Mouse (Mus musculus): ENCODE measurements around the gene Sarnp. TPM values are rescaled to one million over a fixed set of nuclear protein-coding genes. Genes with fewer than 3 reads are reported as not detected.

The Sarnp gene
- polyA plus RNA-seq, 1 experiment from 2014 or later, result 235 TPM

DNA sequence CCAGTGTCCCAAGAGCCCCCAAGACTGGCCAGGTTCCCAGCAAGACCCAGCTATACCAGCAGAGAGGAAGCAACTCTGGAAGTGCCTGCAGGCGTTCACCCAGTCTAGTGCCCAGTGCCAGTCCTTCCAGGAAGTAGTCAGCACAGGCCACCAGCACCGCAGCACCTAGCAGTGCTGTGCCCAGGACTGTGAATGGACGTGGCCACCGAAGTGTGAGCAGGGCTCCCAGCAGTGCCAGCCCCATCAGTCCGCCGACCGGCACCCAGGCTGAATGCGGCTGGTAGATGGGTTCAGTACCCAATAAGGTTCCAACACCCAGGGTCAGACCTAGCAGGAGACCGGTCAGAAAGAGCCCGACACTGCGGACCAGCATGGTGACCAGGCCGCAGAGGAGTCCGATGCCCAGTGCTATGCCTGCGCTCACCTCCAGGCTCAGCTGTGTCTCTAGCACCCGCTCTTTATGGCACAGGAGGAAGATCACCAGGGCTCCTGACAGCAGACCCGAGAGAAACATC is 15.1 kb upstream of the Sarnp start:
- Histone ChIP-seq H3K4me3 (no peak overlapping the region), H3K27me3 (replicated peaks) (no peaks in the 10 kb centered on the region), H3K27ac (no peak overlapping the region), H3K36me3 (peaks cover 21% of the 10 kb centered on the region; the same call in 1 of the 2 replicates), H3K4me2 (replicated peaks) (peak overlapping the region; percentile 3; the same call in 1 of the 2 replicates), H3K4me1 (peaks cover 27% of the 10 kb centered on the region), H3K9ac (0 out of 2 replicates have a peak overlapping the region, but pooled peaks have one; percentile 29), H3K9me3 (no peaks in the 10 kb centered on the region)
- ATAC-seq (ENCODE audit: low FRiP score, low read depth), result no peak
- WGBS, result 86% methylated on average over 16 of the region's 16 CpGs

DNA sequence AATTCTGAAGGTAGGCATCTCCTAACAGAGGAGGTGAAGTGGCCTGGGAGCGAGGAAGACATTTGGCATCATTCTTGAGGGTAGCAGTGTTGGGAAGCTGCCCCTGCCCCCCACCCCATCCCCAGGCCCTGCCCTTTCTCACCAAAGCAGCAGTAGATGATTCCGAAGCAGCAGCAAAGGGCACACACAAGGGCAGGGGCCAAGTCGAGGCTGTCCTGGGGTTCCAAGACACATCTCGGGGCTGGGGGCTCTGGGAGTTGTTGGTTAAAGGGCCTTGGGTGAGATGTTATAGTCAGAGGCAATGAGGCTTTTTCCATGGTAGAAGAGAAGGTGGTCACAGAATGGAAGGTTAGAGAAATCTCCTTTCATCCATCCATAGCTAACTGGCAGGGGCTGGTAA is 14.2 kb upstream of the Sarnp start:
- H3K9me3 ChIP-seq, result no peaks in the 10 kb centered on the region
- peaks cover 21% of the 10 kb centered on the region; the same call in 1 of the 2 replicates for H3K36me3 ChIP-seq
- peaks cover 36% of the 10 kb centered on the region for H3K4me1 ChIP-seq
- no peak for ATAC-seq (ENCODE audit: low FRiP score, low read depth)
- whole genome bisulfite sequencing, result 67% methylated on average over 4 of the region's 4 CpGs
- H3K4me2 ChIP-seq (replicated peaks), result peak overlapping the region; percentile 78
- H3K27ac ChIP-seq, result no peak overlapping the region
- H3K9ac ChIP-seq, result peak overlapping the region; percentile 78
- H3K27me3 ChIP-seq (replicated peaks), result no peaks in the 10 kb centered on the region
- H3K4me3 ChIP-seq, result peak overlapping the region; percentile 82; the same call in 1 of the 2 replicates

DNA sequence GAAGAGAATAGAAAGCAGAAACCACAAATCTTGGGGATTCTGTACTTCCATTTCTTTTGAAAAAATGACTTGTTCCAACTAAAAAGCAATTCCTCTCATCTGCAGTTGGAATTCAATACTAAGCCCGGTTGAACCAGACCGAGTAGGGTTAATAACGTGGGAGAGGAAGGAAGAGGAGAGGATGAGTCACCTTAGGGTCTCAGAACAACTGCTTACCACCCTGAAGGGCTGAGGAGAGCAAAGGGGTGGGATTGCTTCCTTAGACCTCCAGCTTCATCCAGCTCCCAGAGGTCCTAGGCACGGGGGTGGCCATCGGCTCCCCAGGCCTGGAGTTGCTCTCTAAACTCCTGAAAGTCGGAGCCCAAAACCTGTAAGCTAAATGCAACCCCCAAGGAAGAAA is 13.8 kb upstream of the Sarnp start:
- no peak overlapping the region; the same call in 1 of the 2 replicates for H3K27ac ChIP-seq
- peak overlapping the region; percentile 78 for H3K9ac ChIP-seq
- H3K4me1 ChIP-seq, result peaks cover 40% of the 10 kb centered on the region

DNA sequence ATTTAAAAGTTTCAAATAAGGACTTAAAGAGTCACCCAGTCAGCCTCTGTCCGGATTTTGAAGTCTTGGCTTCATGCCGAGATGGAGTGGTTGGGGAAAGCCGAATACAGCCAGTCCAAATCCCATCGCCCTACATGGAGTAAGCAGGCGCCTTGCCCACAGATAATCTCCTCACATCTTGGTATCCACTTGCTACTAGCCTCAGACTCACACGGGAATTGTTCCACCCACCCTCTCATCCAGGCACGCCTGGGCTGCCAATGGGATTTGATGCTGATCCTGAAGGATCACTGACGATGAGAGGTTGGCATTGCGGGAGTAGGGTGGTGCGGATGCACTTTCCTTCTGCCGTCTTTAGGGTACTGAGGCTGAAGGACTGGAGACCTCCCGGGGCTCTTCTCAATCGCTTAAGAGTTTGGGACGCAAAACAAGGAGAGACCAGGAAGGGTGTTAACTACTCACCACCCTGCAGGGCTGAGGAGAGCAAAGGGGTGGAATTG is 13.3 kb upstream of the Sarnp start, which contains the start of gene Dnajc14:
Gene Dnajc14 (plus strand): TSS at position 292 of the 500 bp plus-strand sequence.
- under 1% methylated on average over 14 of the region's 14 CpGs for WGBS

More for the DNA sequence above, 13.8 kb upstream of the Sarnp start:
- ATAC-seq (ENCODE audit: low FRiP score, low read depth), result no peak
- H3K4me2 ChIP-seq (replicated peaks), result peak overlapping the region; percentile 78
- 20% methylated on average over 6 of the region's 6 CpGs for WGBS
- H3K27me3 ChIP-seq (replicated peaks), result no peaks in the 10 kb centered on the region
- peaks cover 24% of the 10 kb centered on the region for H3K36me3 ChIP-seq
- peak overlapping the region; percentile 82 for H3K4me3 ChIP-seq
- H3K9me3 ChIP-seq, result no peaks in the 10 kb centered on the region

DNA sequence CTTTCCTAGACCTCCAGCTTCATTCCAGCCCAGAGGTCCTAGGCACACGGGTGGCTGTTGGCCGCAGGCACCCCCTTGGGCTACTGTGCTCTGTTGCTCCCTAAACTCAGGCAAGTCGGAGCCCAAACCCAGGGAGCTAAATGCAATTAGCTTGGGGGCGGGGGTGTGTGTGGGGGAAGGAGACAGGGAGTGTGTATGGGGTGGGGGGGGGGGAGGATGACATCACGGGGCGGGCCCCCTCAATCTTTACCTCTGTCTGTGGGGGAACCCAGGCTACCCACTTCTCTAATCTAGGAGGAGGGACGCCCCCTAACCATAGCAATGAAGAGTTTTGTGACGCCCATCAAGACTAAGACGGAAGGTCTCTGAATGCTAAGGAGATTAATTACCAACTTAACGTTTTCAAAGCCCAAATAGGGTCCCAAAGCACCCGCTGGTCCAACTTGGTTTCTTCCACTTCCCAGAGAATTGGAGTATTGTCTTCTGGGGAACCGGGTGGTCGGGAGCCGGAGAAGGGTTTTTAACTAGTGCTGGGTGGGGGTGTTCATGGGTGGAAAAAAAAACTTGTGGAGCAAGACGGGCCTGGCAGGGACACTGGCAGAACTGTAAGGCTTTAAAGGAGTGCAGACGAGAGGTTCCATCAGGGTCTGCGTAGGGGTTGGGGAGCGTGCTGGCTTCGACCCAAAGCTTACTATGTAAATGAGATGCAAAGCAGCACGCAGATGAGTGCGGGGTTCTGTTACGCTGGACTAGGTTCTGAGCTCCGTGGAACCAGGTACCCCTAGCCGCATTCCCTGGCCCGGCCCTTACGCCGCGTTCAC is 12.7 kb upstream of the Sarnp start, which contains the start of gene Tmem198b:
Gene Tmem198b (minus strand): TSS at position 100 of the 821 bp plus-strand sequence.
- peaks cover 33% of the 10 kb centered on the region for H3K36me3 ChIP-seq
- H3K27ac ChIP-seq, result peak within 1 kb of the TSS; percentile 95
- peak; percentile 72 for ATAC-seq (ENCODE audit: low FRiP score, low read depth)
- H3K4me2 ChIP-seq (replicated peaks), result peak within 1 kb of the TSS; percentile 78
- H3K9me3 ChIP-seq, result no peaks in the 10 kb centered on the region
- H3K4me1 ChIP-seq, result peaks cover 51% of the 10 kb centered on the region
- no peaks in the 10 kb centered on the region for H3K27me3 ChIP-seq (replicated peaks)
- H3K9ac ChIP-seq, result peak within 1 kb of the TSS; percentile 78
- H3K4me3 ChIP-seq, result peak within 1 kb of the TSS; percentile 82
- under 1% methylated on average over 27 of the region's 28 CpGs for WGBS

More for the DNA sequence above, 13.3 kb upstream of the Sarnp start, which contains the start of gene Dnajc14:
- ATAC-seq (ENCODE audit: low FRiP score, low read depth), result peak; percentile 3; the same call in 1 of the 2 replicates
- H3K36me3 ChIP-seq, result peaks cover 29% of the 10 kb centered on the region
- peak within 1 kb of the TSS; percentile 78 for H3K4me2 ChIP-seq (replicated peaks)
- peak within 1 kb of the TSS; percentile 95 for H3K27ac ChIP-seq
- no peaks in the 10 kb centered on the region for H3K27me3 ChIP-seq (replicated peaks)
- peak within 1 kb of the TSS; percentile 78 for H3K9ac ChIP-seq
- peaks cover 45% of the 10 kb centered on the region for H3K4me1 ChIP-seq
- H3K9me3 ChIP-seq, result no peaks in the 10 kb centered on the region
- H3K4me3 ChIP-seq, result peak within 1 kb of the TSS; percentile 82

- Histone ChIP-seq H3K9me3 (no peaks in the 10 kb centered on the region), H3K4me3 (peak overlapping the region; percentile 82), H3K27me3 (replicated peaks) (no peaks in the 10 kb centered on the region), H3K9ac (peak overlapping the region; percentile 78), H3K4me2 (replicated peaks) (peak overlapping the region; percentile 78), H3K4me1 (peaks cover 53% of the 10 kb centered on the region), H3K27ac (peak overlapping the region; percentile 95), H3K36me3 (peaks cover 30% of the 10 kb centered on the region)
- ATAC-seq (ENCODE audit: low FRiP score, low read depth), result peak; percentile 93
- WGBS, result under 1% methylated on average over 66 of the region's 70 CpGs
Observed at GRCm38 (mm10) chr10:128805092-128806000, 11.8 kb upstream of the Sarnp start.

DNA sequence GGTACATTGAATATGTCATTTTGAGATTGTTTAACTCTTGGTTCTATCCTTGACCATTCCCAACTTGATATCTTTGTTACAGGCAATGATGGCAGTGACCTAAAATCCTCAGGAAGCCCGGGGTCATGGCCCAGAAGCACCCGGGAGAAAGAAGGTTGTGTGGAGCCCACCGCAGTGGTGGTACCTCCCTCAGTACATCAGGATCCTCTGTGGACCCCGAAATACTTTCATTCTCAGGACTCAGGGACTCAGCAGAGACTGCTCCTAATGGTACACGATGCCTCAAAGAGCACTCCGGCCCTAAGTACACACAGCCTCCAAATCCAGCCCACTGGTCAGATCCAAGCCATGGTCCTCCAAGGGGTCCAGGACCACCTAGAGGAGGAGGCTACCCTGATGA is 11.0 kb upstream of the Sarnp start:
- 67% methylated on average over 6 of the region's 6 CpGs for WGBS
- Histone ChIP-seq H3K27ac (no peak overlapping the region), H3K36me3 (peaks cover 25% of the 10 kb centered on the region), H3K27me3 (replicated peaks) (no peaks in the 10 kb centered on the region), H3K9me3 (no peaks in the 10 kb centered on the region), H3K4me2 (replicated peaks) (peak overlapping the region; percentile 78), H3K4me1 (peaks cover 53% of the 10 kb centered on the region), H3K4me3 (peak overlapping the region; percentile 82), H3K9ac (peak overlapping the region; percentile 78)
- no peak for ATAC-seq (ENCODE audit: low FRiP score, low read depth)

GRCm38 (mm10) chr10:128807018-128807417 is 10.1 kb upstream of the Sarnp start:
- H3K9ac ChIP-seq, result peak overlapping the region; percentile 78; the same call in 1 of the 2 replicates
- ATAC-seq (ENCODE audit: low FRiP score, low read depth), result no peak
- H3K4me3 ChIP-seq, result peak overlapping the region; percentile 13
- peak overlapping the region; percentile 78 for H3K4me2 ChIP-seq (replicated peaks)
- H3K9me3 ChIP-seq, result no peaks in the 10 kb centered on the region
- no peak overlapping the region for H3K27ac ChIP-seq
- peaks cover 53% of the 10 kb centered on the region for H3K4me1 ChIP-seq
- no peaks in the 10 kb centered on the region for H3K27me3 ChIP-seq (replicated peaks)
- 91% methylated on average over 8 of the region's 8 CpGs for WGBS
- H3K36me3 ChIP-seq, result peaks cover 20% of the 10 kb centered on the region

GRCm38 (mm10) chr10:128820217-128820616 is 3.1 kb downstream of the Sarnp start:
- 93% methylated on average over 4 of the region's 4 CpGs for WGBS
- H3K27ac ChIP-seq, result no peak overlapping the region
- peaks cover 43% of the 10 kb centered on the region for H3K36me3 ChIP-seq
- H3K9ac ChIP-seq, result no peak overlapping the region
- no peaks in the 10 kb centered on the region for H3K9me3 ChIP-seq
- ATAC-seq (ENCODE audit: low FRiP score, low read depth), result no peak
- no peak overlapping the region for H3K4me3 ChIP-seq
- H3K4me1 ChIP-seq, result peaks cover 17% of the 10 kb centered on the region
- no peaks in the 10 kb centered on the region for H3K27me3 ChIP-seq (replicated peaks)
- H3K4me2 ChIP-seq (replicated peaks), result no peak overlapping the region

DNA sequence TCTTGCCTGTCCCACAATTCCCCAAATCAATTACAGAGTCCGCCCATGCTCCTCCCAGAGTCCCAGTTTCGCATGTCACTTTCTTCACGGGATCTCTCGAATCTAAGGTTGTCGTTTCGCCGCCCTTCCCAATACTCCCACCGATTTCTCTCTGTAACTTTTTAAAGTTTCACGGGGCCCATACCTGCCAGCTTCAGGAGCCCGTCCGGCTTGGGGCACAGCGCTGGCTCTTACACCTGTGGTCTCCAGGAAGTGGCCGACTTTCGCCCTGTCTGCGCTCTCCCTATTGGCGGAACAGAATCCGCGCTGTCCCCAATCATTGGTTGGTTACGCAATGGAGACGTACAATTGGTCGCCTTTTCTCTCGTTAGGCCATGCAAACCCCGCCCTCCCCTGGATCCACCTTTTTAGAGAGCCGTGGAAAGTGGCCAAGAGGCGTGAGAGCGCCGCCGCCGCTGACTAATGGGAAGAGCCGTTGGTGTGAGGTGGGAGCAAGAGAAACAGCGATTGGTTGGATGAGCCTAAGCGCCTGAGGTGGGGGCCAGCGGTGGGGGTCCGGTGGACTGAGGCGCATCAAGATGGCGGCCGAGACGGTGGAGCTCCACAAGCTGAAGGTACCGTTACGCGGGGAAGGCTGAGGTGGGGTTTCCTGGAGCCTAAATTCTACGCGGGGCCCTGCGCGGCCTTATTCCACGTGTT is 4.4 kb downstream of the Sarnp start, which contains the start of gene Ormdl2:
Gene Ormdl2 (minus strand): TSS at position 288 of the 699 bp plus-strand sequence.
- peak; percentile 100 for ATAC-seq (ENCODE audit: low FRiP score, low read depth)
- H3K4me1 ChIP-seq, result peaks cover 17% of the 10 kb centered on the region
- no peaks in the 10 kb centered on the region for H3K9me3 ChIP-seq
- peak within 1 kb of the TSS; percentile 81 for H3K4me3 ChIP-seq
- peak within 1 kb of the TSS; percentile 70 for H3K9ac ChIP-seq
- WGBS, result under 1% methylated on average over 46 of the region's 46 CpGs
- H3K27ac ChIP-seq, result no peak within 1 kb of the TSS
- H3K27me3 ChIP-seq (replicated peaks), result no peaks in the 10 kb centered on the region
- H3K36me3 ChIP-seq, result peaks cover 32% of the 10 kb centered on the region
- H3K4me2 ChIP-seq (replicated peaks), result peak within 1 kb of the TSS; percentile 79

DNA sequence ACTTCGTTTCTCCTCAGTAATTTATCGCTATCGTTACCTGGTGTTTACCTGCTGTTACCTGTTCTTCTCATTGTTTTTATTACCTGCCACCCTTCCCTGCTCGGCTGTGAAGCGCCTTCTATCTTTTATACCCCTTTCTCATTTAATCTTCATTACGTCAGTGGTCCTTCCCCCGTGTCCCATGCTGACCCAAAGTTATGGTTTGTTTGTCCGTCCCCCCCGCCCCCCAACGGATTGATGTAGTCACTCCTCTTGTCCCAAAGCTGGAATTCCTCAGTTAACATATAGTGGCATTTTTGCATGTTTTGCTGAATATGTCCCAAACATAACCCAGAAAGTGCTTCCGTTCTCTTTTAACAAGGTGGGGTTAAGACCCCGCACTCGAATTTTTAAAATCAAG is 5.0 kb downstream of the Sarnp start:
- peak overlapping the region; percentile 79 for H3K4me2 ChIP-seq (replicated peaks)
- H3K27me3 ChIP-seq (replicated peaks), result no peaks in the 10 kb centered on the region
- peaks cover 17% of the 10 kb centered on the region for H3K4me1 ChIP-seq
- peaks cover 28% of the 10 kb centered on the region for H3K36me3 ChIP-seq
- peak overlapping the region; percentile 70 for H3K9ac ChIP-seq
- no peak overlapping the region for H3K27ac ChIP-seq
- 8% methylated on average over 13 of the region's 13 CpGs for WGBS
- H3K4me3 ChIP-seq, result peak overlapping the region; percentile 81
- peak; percentile 17 for ATAC-seq (ENCODE audit: low FRiP score, low read depth)
- H3K9me3 ChIP-seq, result no peaks in the 10 kb centered on the region

All from neural tube, embryonic 12.5 days (tissue).